Mouse (Mus musculus): ENCODE data around the gene Sprr2a2.
"Not testable (repeated sequence)": the region's sequence is repeated elsewhere in the genome, so short reads cannot be mapped to it uniquely, and the experiment has no call there.

Gene Sprr2a2

DNA sequence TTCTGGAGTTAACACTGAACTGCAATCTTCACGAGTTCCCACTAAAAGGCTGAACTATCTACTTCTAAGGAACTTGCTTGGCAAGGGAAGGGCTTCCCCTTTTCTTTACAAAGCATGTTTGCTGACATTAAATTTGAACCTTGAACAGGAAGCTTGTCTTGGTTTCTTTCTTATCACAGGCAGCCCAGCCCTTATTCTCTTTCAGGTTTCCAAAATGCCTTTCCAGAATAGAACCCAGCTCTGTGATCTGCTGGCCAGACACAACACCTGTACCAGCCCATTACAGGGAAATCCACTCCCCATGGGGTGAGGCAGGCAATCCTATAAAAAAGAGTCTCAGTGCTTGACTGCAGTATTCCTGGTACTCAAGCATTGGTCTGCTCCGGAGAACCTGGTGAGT lies at the start of gene Sprr2a2, which contains the start of gene Sprr2a1:
TSS of gene Sprr2a2 (plus strand) at position 352 of the 400 bp plus-strand sequence.
TSS of gene Sprr2a1 (plus strand) at position 231 of the 400 bp plus-strand sequence.
- not testable (repeated sequence) for DNase-seq (ENCODE audit: low read depth, low spot score)

DNA sequence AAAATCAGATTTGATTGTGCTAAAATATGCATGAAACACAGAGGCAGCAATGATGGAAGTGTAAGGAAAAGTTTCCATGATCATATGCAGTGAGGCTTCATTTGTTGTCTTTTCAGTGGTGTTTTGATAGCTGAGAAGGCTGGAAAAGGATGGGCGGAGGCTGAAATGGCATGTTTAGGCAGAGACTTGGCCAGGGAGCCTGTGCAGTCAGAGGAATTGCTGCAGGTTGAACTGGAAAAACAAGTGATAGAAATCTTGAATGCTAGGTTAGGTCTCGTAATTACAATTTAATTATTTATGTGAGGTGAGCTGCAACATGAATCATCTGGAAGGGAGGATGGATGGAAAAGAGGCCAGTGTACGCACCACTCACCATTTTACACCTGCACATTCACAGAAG lies 45.9 kb upstream of the Sprr2a2 start:
- no peak for DNase-seq (ENCODE audit: low read depth, low spot score)

DNA sequence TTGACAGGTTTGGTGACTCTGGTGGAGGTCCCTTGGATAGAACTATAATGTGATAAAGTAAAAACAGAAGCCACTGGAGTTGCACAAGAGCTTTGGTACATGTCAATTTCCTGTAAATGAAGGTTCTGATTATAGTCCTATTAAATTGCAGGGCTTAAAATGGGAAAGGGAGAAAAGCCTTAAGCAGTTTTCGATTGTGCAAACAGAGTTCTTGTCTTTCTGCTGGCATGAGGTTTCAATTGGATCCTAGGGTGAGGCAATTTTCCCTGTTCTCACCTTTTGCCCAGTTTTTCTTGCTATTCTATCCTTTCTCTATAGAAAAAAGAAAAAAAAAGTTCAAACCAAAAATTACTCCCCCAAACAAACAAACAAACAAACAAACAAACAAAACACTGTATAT lies 38.8 kb upstream of the Sprr2a2 start:
- DNase-seq (ENCODE audit: low read depth, low spot score) = no peak

DNA sequence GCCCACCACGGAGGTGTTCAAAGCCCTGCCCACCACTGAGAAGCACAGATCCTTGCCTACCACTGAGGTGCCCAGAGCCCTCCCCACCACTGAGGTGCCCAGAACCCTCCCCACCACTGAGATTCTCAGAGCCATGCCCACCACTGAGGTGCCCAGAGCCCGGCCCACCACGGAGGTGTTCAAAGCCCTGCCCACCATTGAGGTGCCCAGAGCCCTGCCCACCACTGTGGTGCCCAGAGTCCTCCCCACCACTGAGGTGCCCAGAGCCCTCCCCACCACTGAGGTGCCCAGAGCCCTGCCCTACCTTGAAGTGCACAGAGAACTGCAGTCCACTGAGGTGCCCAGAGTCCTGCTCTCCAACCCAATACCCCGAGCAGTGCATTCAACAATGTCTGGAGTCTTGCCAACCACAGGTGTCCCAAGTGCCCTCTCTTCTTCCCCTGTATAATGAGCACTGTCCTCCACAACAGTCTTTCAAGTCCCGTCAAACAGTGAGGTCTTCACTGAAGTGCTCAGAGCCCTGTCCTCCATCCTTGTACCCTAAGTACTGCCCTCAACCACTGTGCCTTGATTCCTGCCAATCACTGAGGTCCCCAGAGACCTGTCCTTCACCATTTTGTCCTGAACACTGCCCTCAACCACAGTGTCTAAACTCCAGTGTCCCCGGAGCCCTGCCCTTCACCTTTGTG lies 20.1 kb upstream of the Sprr2a2 start:
- no peak for DNase-seq (ENCODE audit: low read depth, low spot score)

DNA sequence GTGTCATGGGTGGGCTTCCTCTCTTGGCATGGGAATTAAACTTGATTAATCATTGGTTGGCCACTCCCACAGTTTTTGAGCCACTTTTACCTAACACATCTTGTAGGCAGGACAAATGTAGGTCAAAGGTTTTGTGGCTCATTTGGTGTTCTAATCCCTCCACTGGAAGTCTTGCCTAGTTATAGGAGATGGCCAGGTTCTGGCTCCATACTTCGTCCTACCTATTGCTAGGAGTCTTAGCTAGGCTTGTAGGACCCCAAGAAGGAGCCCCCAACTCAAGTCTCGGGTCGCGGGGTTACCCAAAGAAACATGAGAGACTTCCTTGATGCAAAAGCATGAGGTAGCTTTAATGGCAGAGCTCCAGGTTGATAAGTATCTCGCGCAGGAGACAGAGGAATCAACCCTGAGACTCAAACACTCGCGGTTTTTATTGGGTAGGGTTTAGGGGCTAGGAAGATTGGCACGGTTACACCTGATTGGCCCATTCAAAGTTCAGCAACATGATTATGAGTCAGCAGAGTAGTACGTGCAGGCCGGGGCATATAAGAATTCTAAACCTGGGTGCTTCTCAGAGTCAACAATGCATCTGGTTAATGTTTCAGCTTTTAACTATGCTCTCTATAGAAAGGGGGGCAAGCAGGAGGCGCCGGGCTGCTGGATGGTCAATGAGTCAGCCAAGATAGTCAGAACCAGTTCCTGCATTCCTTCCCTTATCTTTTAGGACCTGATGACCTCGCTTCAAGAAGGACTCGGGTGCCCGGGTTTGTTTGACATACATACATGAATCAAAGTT lies 4.4 kb upstream of the Sprr2a2 start:
- not testable (repeated sequence) for DNase-seq (ENCODE audit: low read depth, low spot score)

DNA sequence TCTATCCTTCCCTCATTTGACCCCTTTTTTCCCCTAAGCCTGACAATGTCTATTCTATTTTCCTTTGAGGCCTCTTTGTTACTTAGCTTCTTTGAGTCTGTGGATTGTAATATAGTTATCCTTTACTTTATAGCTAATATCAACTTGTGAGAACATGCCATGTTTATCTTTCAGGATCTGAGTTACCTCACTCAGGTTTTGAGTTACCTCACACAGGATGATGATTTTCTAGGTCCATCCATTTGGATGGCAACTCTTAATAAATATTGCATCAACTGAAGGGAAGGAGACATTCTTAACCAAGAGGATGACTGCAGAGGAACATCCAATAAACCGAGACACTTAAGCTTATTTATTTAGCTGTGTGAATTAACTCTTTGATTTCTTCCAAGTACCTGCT lies 3.7 kb upstream of the Sprr2a2 start:
- not testable (repeated sequence) for DNase-seq (ENCODE audit: low read depth, low spot score)

DNA sequence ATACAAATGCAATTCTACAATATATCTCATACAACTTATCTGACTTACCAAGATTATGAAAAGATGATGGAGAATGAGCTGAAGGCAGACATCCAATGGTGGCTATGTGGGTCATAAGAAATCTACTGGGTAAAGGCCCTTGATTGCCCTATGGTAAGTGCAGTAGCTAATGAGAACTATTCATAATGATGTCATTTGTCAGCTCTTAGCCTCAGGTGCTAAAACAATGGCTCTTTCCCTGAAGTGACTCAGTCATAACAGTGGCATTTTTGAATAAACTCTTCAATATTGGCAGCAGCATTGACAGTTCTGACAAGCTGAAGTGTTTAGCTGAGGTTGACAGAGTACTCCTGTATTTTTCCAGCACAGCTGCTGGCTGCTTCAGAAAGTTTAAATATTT lies 2.1 kb upstream of the Sprr2a2 start:
- DNase-seq (ENCODE audit: low read depth, low spot score) = not testable (repeated sequence)

DNA sequence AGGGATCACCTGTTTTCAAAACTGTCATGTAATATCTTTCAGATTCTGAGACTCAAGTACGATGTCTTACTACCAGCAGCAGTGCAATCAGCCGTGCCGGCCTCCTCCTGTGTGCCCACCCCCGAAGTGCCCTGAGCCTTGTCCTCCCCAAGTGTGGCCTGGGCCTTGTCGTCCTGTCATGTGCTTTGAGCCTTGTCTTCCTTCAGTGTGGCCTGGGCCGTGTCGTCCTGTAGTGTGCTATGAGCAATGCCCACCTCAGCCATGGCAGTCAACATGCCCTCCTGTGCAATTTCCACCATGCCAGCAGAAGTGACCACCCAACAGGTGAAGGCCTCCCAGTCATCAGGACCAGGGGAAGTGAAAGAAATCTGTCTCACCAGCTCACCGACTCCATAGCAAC lies 3.3 kb downstream of the Sprr2a2 start:
- not testable (repeated sequence) for DNase-seq (ENCODE audit: low read depth, low spot score)

DNA sequence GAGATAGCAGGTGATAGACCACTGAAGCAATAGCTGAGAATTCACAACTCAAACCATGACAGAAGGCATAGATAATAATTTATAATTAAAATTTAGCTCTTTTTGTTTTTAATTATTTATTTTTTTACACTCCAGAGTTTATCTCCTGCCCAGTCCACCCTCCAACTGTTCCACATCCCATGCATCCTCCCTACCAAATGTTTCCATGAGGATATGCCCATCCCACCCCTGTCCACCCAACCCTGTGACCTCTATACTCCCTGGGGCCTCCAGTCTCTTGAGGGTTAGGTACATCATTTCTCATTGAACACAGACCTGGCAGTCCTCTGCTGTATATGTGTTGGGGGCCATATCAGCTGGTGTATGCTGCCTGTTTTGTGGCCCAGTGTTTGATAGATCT lies 8.0 kb downstream of the Sprr2a2 start:
- not testable (repeated sequence) for DNase-seq (ENCODE audit: low read depth, low spot score)

DNA sequence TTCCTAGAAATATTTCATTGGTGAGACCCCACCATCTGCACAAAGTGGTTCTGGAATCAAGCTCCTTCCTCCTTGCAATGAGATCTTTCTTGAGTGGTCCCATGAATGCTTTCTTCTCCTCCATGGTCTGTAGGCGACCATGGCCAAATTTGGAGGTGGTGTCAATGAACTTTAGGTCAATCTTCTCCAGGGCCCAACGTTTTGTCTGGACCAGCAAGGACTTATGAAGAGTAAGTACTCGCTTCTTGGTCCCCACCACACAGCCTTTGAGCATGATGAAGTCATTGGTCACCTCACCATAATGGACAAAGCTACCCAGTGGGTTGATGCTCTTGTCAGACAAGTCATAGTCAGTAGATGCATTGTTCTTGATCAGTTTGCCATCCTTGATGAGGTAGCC lies 11.7 kb downstream of the Sprr2a2 start:
- DNase-seq (ENCODE audit: low read depth, low spot score) = not testable (repeated sequence)

DNA sequence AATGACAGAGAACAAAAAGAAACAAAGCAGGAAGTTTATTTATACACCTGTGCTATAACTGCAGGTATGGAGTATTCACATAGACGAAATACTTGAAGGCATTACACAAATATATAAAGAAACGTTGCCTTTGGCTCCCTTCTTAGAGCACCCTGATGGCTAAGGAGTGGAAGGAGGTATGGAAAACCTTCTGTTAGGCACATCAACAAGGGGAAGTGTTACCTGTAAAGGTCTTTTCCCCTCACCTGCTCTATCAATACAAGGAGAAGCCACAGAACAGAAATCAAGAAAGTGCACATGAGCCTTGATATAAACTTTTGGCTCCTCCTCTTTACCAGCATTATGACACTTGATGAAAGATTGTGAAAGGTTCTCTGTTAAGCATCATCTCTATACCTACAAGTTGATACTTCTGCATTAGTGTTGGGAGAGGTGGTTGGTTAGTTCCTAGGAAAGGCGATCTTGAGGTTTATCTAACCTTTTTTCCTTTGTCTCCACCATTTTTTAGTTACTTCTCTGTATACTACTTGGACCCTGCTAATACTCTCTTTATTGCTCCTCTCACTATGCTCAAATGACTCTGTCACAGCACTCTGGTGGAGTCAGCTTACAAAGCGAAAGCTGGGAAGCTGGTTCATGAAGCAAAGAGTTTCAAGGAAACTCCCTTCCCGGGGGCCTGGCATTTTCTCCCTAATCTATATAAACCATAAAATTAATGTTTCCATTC lies 20.9 kb downstream of the Sprr2a2 start:
- DNase-seq (ENCODE audit: low read depth, low spot score) = not testable (repeated sequence)

DNA sequence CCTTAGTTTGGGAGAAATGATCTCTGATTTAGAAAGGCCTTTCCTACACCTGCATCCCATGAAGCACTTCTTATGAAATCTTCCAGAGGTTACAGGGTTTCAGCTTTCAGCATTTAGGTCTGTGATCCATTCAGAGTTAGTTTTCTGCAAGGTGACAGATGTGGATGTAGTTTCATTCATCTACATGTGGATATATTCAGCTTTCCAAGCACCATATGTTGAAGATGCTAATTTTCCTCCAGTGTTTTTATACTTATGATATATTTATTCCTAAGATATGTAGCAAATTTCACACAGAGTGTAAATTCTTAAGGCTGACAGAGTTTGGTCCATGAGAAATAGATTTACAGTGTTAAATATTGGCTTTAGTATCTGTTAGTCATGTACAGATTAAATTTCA lies 23.0 kb downstream of the Sprr2a2 start:
- DNase-seq (ENCODE audit: low read depth, low spot score) = not testable (repeated sequence)

DNA sequence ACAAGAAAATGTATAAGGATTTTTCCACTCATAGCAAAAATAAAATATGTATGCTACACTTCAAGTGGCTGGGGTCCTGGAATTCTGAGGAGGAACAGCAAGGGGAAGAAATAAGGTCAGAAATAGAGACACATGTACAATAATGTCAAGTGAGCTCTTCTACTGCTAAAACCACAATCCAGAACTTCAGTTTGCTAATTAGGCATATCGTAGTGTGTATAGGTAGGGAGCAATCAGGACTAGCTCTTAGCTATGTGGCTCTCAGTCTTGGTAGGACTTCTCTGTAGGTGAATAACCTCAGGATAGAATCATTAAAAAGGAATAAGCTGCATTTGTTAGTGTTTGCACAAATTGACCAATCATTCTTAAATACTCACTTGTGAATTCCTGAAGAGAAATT lies 23.5 kb downstream of the Sprr2a2 start:
- not testable (repeated sequence) for DNase-seq (ENCODE audit: low read depth, low spot score)

DNA sequence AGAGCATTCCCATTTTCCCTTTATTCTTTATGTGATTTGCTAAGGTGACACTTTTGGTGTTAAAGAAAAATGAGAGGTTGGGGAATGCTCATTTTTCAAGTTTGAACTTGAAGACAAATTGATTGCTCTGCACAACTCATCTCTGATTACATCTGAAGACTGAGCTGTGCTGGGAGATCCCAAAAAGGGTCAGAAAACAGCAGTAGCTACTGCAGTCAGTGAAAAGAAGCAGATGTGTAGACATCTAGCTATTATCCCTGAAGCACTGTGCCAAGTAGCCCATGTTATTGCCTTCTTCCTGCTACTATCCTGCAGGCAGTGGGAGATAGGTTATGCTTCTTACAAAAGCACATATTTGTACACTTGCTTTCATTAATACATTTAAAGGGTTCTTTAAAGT lies 29.1 kb downstream of the Sprr2a2 start:
- DNase-seq (ENCODE audit: low read depth, low spot score) = not testable (repeated sequence)

DNA sequence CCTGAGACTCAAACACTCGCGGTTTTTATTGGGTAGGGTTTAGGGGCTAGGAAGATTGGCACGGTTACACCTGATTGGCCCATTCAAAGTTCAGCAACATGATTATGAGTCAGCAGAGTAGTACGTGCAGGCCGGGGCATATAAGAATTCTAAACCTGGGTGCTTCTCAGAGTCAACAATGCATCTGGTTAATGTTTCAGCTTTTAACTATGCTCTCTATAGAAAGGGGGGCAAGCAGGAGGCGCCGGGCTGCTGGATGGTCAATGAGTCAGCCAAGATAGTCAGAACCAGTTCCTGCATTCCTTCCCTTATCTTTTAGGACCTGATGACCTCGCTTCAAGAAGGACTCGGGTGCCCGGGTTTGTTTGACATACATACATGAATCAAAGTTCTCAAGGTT lies 30.5 kb downstream of the Sprr2a2 start:
- not testable (repeated sequence) for DNase-seq (ENCODE audit: low read depth, low spot score)

DNA sequence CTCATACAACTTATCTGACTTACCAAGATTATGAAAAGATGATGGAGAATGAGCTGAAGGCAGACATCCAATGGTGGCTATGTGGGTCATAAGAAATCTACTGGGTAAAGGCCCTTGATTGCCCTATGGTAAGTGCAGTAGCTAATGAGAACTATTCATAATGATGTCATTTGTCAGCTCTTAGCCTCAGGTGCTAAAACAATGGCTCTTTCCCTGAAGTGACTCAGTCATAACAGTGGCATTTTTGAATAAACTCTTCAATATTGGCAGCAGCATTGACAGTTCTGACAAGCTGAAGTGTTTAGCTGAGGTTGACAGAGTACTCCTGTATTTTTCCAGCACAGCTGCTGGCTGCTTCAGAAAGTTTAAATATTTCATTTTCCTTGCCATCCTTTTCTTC lies 32.8 kb downstream of the Sprr2a2 start:
- DNase-seq (ENCODE audit: low read depth, low spot score) = not testable (repeated sequence)

DNA sequence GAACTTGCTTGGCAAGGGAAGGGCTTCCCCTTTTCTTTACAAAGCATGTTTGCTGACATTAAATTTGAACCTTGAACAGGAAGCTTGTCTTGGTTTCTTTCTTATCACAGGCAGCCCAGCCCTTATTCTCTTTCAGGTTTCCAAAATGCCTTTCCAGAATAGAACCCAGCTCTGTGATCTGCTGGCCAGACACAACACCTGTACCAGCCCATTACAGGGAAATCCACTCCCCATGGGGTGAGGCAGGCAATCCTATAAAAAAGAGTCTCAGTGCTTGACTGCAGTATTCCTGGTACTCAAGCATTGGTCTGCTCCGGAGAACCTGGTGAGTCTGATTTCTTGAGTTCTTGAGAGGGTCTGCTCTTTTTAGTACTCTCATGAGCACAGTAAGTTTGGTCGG lies 34.7 kb downstream of the Sprr2a2 start:
- DNase-seq (ENCODE audit: low read depth, low spot score) = not testable (repeated sequence)

DNA sequence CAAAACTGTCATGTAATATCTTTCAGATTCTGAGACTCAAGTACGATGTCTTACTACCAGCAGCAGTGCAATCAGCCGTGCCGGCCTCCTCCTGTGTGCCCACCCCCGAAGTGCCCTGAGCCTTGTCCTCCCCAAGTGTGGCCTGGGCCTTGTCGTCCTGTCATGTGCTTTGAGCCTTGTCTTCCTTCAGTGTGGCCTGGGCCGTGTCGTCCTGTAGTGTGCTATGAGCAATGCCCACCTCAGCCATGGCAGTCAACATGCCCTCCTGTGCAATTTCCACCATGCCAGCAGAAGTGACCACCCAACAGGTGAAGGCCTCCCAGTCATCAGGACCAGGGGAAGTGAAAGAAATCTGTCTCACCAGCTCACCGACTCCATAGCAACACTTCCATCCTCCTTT lies 38.1 kb downstream of the Sprr2a2 start:
- not testable (repeated sequence) for DNase-seq (ENCODE audit: low read depth, low spot score)

DNA sequence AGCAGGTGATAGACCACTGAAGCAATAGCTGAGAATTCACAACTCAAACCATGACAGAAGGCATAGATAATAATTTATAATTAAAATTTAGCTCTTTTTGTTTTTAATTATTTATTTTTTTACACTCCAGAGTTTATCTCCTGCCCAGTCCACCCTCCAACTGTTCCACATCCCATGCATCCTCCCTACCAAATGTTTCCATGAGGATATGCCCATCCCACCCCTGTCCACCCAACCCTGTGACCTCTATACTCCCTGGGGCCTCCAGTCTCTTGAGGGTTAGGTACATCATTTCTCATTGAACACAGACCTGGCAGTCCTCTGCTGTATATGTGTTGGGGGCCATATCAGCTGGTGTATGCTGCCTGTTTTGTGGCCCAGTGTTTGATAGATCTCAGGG lies 42.8 kb downstream of the Sprr2a2 start:
- DNase-seq (ENCODE audit: low read depth, low spot score) = not testable (repeated sequence)

DNA sequence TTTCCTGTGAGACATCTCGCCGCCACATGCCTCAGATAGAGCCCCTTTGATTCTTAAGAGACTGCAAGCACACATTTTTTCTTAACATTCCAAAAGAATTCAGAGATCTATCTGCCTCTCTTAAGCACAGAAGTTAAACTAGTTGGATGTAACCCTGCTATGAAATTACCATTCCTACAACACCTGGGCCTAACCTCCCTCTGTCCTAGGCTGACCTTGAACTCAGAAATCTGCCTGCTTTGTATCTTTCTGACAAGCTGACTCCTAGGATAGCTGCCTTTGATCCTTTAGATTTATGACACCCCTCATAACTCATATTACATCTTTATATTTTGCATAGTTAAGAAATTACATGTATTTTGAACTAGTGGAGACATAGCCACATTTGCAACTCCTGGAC lies 47.7 kb downstream of the Sprr2a2 start:
- DNase-seq (ENCODE audit: low read depth, low spot score) = not testable (repeated sequence)

DNA sequence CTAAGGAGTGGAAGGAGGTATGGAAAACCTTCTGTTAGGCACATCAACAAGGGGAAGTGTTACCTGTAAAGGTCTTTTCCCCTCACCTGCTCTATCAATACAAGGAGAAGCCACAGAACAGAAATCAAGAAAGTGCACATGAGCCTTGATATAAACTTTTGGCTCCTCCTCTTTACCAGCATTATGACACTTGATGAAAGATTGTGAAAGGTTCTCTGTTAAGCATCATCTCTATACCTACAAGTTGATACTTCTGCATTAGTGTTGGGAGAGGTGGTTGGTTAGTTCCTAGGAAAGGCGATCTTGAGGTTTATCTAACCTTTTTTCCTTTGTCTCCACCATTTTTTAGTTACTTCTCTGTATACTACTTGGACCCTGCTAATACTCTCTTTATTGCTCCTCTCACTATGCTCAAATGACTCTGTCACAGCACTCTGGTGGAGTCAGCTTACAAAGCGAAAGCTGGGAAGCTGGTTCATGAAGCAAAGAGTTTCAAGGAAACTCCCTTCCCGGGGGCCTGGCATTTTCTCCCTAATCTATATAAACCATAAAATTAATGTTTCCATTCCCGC lies 55.8 kb downstream of the Sprr2a2 start:
- not testable (repeated sequence) for DNase-seq (ENCODE audit: low read depth, low spot score)

DNA sequence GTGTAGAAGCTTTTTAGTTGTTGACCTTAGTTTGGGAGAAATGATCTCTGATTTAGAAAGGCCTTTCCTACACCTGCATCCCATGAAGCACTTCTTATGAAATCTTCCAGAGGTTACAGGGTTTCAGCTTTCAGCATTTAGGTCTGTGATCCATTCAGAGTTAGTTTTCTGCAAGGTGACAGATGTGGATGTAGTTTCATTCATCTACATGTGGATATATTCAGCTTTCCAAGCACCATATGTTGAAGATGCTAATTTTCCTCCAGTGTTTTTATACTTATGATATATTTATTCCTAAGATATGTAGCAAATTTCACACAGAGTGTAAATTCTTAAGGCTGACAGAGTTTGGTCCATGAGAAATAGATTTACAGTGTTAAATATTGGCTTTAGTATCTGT lies 57.8 kb downstream of the Sprr2a2 start:
- DNase-seq (ENCODE audit: low read depth, low spot score) = not testable (repeated sequence)

Measured in ZHBTc4 (cell line).